Mouse (Mus musculus): ENCODE measurements around the gene Chpt1.

DNA sequence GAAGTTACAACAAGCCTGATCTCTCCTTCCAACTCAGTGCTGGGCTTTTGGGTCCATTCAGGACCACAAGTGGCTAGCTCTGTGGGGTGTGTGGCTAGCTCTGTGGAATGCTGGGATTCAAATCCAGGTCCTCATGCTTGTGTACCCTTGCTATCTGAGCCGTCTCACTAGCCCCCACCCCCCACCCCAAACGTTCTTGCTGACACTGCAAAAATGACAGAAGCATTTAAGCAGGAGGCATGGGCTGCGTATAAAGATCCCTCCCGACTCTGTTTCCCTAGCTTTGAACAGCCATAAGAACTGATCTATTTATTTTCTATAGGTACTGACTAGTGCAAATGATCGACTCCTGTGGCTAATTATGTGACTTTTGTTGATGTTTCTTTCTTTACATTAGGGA is 26.8 kb upstream of the Chpt1 start:
- TF ChIP-seq GATA1 (IDR thresholded peaks at IDR 0.05; ENCODE audit: borderline replicate concordance, low read length) (no peak), FLI1 (IDR thresholded peaks at IDR 0.05; ENCODE audit: low read length) (no peak)
